Mouse (Mus musculus): ENCODE measurements around the gene Fis1. TPM values are rescaled to one million over a fixed set of nuclear protein-coding genes. Genes with fewer than 3 reads are reported as not detected.

Gene Fis1
- total and polyA plus RNA-seq, 3 experiments, result 150 to 197 (median 176) TPM

GRCm38 (mm10) chr5:136965686-136966085 is 12.6 kb downstream of the Fis1 start:
- intact Hi-C loops (cut with DNase I), result loop anchor here (10.0 kb wide), 1 partner anchor 379 kb away; no protein-coding TSS in a partner anchor
- Histone ChIP-seq H3K27me3 (ENCODE audit: control insufficient read depth, insufficient read depth, low read length) (no peaks in the 10 kb centered on the region), H3K27ac (peak overlapping the region; percentile 88), H3K79me2 (replicated peaks; ENCODE audit: control insufficient read depth, insufficient read depth, low read length) (no peaks in the 10 kb centered on the region), H3K36me3 (ENCODE audit: control insufficient read depth, insufficient read depth, low read length) (peaks cover 5% of the 10 kb centered on the region; the same call in 1 of the 2 replicates), H3K4me3 (no peak overlapping the region), H3K4me1 (ENCODE audit: control insufficient read depth, insufficient read depth, low read length) (peaks cover 22% of the 10 kb centered on the region), H3K9ac (ENCODE audit: low read depth, low read length) (peak overlapping the region; percentile 11)
- WGBS, result 70% methylated on average over 8 of the region's 8 CpGs
- DNase-seq, result peak in 1 of 2 experiments; percentile 49
- TF ChIP-seq EP300 (IDR thresholded peaks at IDR 0.05; ENCODE audit: insufficient read depth, low read depth, low read length), result no peak

DNA sequence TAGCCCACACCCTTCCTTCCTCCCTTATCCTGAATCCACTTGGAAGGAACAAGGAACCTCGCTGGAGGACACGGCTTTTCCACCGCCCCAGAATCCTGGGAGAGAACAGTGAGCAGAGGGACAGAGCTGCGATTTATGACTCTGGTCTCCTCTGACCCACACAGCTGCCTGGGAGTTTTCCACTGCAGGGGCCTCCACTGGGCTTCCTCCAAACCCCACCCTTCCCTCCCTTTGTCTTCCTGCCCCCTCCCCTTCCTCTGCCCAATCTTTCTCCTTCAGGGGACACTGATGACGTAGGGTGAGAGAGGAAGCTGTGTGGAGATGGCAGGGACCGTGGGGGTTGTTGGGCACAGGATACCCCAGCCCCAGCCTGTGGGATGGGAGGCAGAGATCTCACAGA is 13.3 kb downstream of the Fis1 start, which contains the start of gene Cldn15:
TSS of gene Cldn15 (plus strand) at position 286 of the 400 bp plus-strand sequence.
- peaks cover 5% of the 10 kb centered on the region; the same call in 1 of the 2 replicates for H3K36me3 ChIP-seq (ENCODE audit: control insufficient read depth, insufficient read depth, low read length)
- H3K4me3 ChIP-seq, result peak within 1 kb of the TSS; percentile 22; the same call in 1 of the 2 replicates
- WGBS, result 29% methylated on average over 5 of the region's 6 CpGs
- H3K27me3 ChIP-seq (ENCODE audit: control insufficient read depth, insufficient read depth, low read length), result no peaks in the 10 kb centered on the region
- peak within 1 kb of the TSS; percentile 88 for H3K27ac ChIP-seq
- H3K4me1 ChIP-seq (ENCODE audit: control insufficient read depth, insufficient read depth, low read length), result peaks cover 22% of the 10 kb centered on the region
- TF ChIP-seq EP300 (IDR thresholded peaks at IDR 0.05; ENCODE audit: insufficient read depth, low read depth, low read length) (peak; percentile 79), CTCF (IDR thresholded peaks at IDR 0.05) (no peak), POLR2A (IDR thresholded peaks at IDR 0.05; ENCODE audit: insufficient read depth, low read depth, low read length) (peak; percentile 73)
- peak; percentile 59 to 62 for DNase-seq
- intact Hi-C loops (cut with DNase I), result loop anchor here (10.0 kb wide), 1 partner anchor 378 kb away; no protein-coding TSS in a partner anchor
- peak within 1 kb of the TSS; percentile 11 for H3K9ac ChIP-seq (ENCODE audit: low read depth, low read length)
- no peaks in the 10 kb centered on the region for H3K79me2 ChIP-seq (replicated peaks; ENCODE audit: control insufficient read depth, insufficient read depth, low read length)

DNA sequence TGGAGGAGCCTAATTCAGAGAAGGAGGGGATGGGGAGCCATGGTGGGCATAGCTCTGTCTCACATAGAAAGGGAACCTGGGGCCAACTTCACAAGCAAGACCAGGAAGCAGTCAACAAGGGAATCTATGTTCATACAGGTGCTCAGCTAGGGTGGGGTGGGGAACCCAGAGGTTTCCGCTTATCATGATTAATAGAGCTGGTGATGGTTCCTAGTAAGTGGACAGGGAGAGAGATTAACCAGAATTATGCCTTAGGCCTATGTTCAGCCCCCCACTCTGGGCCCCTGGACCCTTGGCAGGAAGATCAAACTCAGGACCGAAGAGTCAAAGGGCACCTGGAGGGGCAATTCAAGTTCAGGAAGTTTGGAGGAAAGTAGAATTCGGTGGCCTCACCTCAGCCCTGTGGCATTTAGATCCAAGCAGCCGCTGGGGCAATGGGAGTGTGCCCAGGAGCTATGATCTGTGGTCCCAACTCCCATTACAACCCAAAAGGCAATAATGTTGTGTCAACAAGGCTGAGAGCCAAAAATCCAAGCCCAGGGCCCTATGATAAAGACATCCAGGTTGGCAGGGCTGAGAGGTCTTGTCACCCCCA is 13.9 kb downstream of the Fis1 start:
- intact Hi-C loops (cut with DNase I), result loop anchor here (10.0 kb wide), 1 partner anchor 378 kb away; no protein-coding TSS in a partner anchor
- Histone ChIP-seq H3K4me3 (peak overlapping the region; percentile 22; the same call in 1 of the 2 replicates), H3K4me1 (ENCODE audit: control insufficient read depth, insufficient read depth, low read length) (peaks cover 19% of the 10 kb centered on the region), H3K79me2 (replicated peaks; ENCODE audit: control insufficient read depth, insufficient read depth, low read length) (no peaks in the 10 kb centered on the region), H3K9ac (ENCODE audit: low read depth, low read length) (no peak overlapping the region), H3K27me3 (ENCODE audit: control insufficient read depth, insufficient read depth, low read length) (no peaks in the 10 kb centered on the region), H3K36me3 (ENCODE audit: control insufficient read depth, insufficient read depth, low read length) (peaks cover 5% of the 10 kb centered on the region; the same call in 1 of the 2 replicates), H3K27ac (peak overlapping the region; percentile 88)
- peak in 1 of 2 experiments; percentile 42 for DNase-seq
- TF ChIP-seq CTCF (IDR thresholded peaks at IDR 0.05) (no peak), POLR2A (IDR thresholded peaks at IDR 0.05; ENCODE audit: insufficient read depth, low read depth, low read length) (no peak), EP300 (IDR thresholded peaks at IDR 0.05; ENCODE audit: insufficient read depth, low read depth, low read length) (no peak)
- 80% methylated on average over 4 of the region's 4 CpGs for WGBS

GRCm38 (mm10) chr5:136967592-136967991 is 14.5 kb downstream of the Fis1 start:
- TF ChIP-seq POLR2A (IDR thresholded peaks at IDR 0.05; ENCODE audit: insufficient read depth, low read depth, low read length) (peak; percentile 66), EP300 (IDR thresholded peaks at IDR 0.05; ENCODE audit: insufficient read depth, low read depth, low read length) (0 out of 2 replicates have a peak, but pooled peaks have one; percentile 84), CTCF (IDR thresholded peaks at IDR 0.05) (no peak)
- H3K27me3 ChIP-seq (ENCODE audit: control insufficient read depth, insufficient read depth, low read length), result no peaks in the 10 kb centered on the region
- H3K79me2 ChIP-seq (replicated peaks; ENCODE audit: control insufficient read depth, insufficient read depth, low read length), result no peaks in the 10 kb centered on the region
- DNase-seq, result peak; percentile 81 to 88
- peak overlapping the region; percentile 88 for H3K27ac ChIP-seq
- peaks cover 19% of the 10 kb centered on the region for H3K4me1 ChIP-seq (ENCODE audit: control insufficient read depth, insufficient read depth, low read length)
- peaks cover 5% of the 10 kb centered on the region; the same call in 1 of the 2 replicates for H3K36me3 ChIP-seq (ENCODE audit: control insufficient read depth, insufficient read depth, low read length)
- H3K4me3 ChIP-seq, result peak overlapping the region; percentile 32
- 20% methylated on average over 10 of the region's 10 CpGs for WGBS
- H3K9ac ChIP-seq (ENCODE audit: low read depth, low read length), result peak overlapping the region; percentile 61
- intact Hi-C loops (cut with DNase I), result loop anchor here (10.0 kb wide), 1 partner anchor 377 kb away; no protein-coding TSS in a partner anchor

DNA sequence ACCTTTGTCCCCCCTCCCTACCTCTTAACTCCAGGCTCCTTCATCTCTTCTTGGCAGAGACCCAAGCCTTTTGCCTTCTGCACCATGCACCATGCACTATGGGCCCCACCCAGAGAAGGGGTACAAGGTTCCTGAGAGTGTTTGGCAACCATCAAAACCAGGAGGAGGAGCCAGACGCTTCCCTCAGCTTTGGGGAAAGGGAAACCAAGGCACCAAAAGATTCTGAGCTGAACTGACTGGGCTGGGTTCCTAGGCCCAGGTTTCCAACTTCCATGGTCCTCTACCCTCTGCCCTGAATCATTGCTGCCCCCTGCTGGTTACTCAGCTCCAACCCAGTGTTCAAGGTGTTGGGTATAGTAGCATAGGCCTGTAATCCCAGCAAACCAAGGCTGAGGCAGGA is 17.6 kb downstream of the Fis1 start:
- H3K9ac ChIP-seq (ENCODE audit: low read depth, low read length), result no peak overlapping the region
- DNase-seq, result peak; percentile 67 to 73
- H3K4me1 ChIP-seq (ENCODE audit: control insufficient read depth, insufficient read depth, low read length), result peaks cover 16% of the 10 kb centered on the region
- TF ChIP-seq CTCF (IDR thresholded peaks at IDR 0.05), result peak; percentile 82
- TF ChIP-seq EP300 (IDR thresholded peaks at IDR 0.05; ENCODE audit: insufficient read depth, low read depth, low read length), result peak; percentile 87
- TF ChIP-seq POLR2A (IDR thresholded peaks at IDR 0.05; ENCODE audit: insufficient read depth, low read depth, low read length), result no peak
- WGBS, result 59% methylated on average over 1 of the region's 1 CpGs
- H3K4me3 ChIP-seq, result no peak overlapping the region
- no peaks in the 10 kb centered on the region for H3K27me3 ChIP-seq (ENCODE audit: control insufficient read depth, insufficient read depth, low read length)
- H3K36me3 ChIP-seq (ENCODE audit: control insufficient read depth, insufficient read depth, low read length), result peaks cover 5% of the 10 kb centered on the region; the same call in 1 of the 2 replicates
- no peaks in the 10 kb centered on the region for H3K79me2 ChIP-seq (replicated peaks; ENCODE audit: control insufficient read depth, insufficient read depth, low read length)
- intact Hi-C loops (cut with DNase I), result loop anchor here (1.0 kb wide), 1 partner anchor 41 kb away; no protein-coding TSS in a partner anchor
- H3K27ac ChIP-seq, result no peak overlapping the region

GRCm38 (mm10) chr5:136973670-136974069 is 20.6 kb downstream of the Fis1 start:
- Histone ChIP-seq H3K9ac (ENCODE audit: low read depth, low read length) (no peak overlapping the region), H3K79me2 (replicated peaks; ENCODE audit: control insufficient read depth, insufficient read depth, low read length) (no peaks in the 10 kb centered on the region), H3K4me1 (ENCODE audit: control insufficient read depth, insufficient read depth, low read length) (no peaks in the 10 kb centered on the region; the same call in 1 of the 2 replicates), H3K27me3 (ENCODE audit: control insufficient read depth, insufficient read depth, low read length) (no peaks in the 10 kb centered on the region), H3K36me3 (ENCODE audit: control insufficient read depth, insufficient read depth, low read length) (no peaks in the 10 kb centered on the region), H3K27ac (no peak overlapping the region), H3K4me3 (no peak overlapping the region)
- intact Hi-C loops (cut with DNase I), result no loop called here
- WGBS, result 57% methylated on average over 8 of the region's 8 CpGs
- DNase-seq, result no peak
- TF ChIP-seq CTCF (IDR thresholded peaks at IDR 0.05), result no peak
- no peak for TF ChIP-seq EP300 (IDR thresholded peaks at IDR 0.05; ENCODE audit: insufficient read depth, low read depth, low read length)
- TF ChIP-seq POLR2A (IDR thresholded peaks at IDR 0.05; ENCODE audit: insufficient read depth, low read depth, low read length), result no peak
